ENCODE assay signal across 10 mouse cellular contexts in genomic region chr5:50048960-50049359, GRCm38 (mm10). TPM values are rescaled to one million over a fixed set of nuclear protein-coding genes. Genes with fewer than 3 reads are reported as not detected.
DNase-seq lines count a peak whose midpoint lies in the region; ATAC-seq and TF ChIP-seq lines count a peak whose summit lies in the region.
"Had no signal": no experiment of that assay in that cellular context is flagged by ENCODE, and none has a peak within 500 bp of the region (broad histone marks: within the 10 kb centered on the region; RNA-seq: fewer than 3 reads in every experiment).

No protein-coding gene starts in this region.

- ATAC-seq in liver, embryonic 12.5 days = 0 out of 2 replicates have a peak, but pooled peaks have one; percentile 44
- ATAC-seq in stomach, postnatal 0 days (ENCODE audit: low FRiP score, low TSS enrichment) = peak; percentile 96
- no peak for ATAC-seq in midbrain, embryonic 11.5 days (ENCODE audit: low FRiP score)

- no peak for TF ChIP-seq EP300 in stomach, postnatal 0 days (optimal IDR thresholded peaks at IDR 0.05)

- H3K9ac ChIP-seq in liver, embryonic 12.5 days = no peak overlapping the region
- H3K9ac ChIP-seq in stomach, postnatal 0 days (ENCODE audit: low read length) = no peak overlapping the region
- H3K9ac ChIP-seq in midbrain, embryonic 11.5 days (ENCODE audit: low read length) = no peak overlapping the region

- DNase-seq in ovary, adult 18-20 months (ENCODE audit: low spot score) = peak; percentile 63
- DNase-seq in ovary, postnatal 10 days (ENCODE audit: low spot score) = no peak
- DNase-seq in cerebellum, postnatal 36 days = peak; percentile 47 to 63
- DNase-seq in stomach, postnatal 0 days (ENCODE audit: low spot score) = peak; percentile 83
- DNase-seq in layer of hippocampus, adult 9-11 months = no peak
- no peak for DNase-seq in midbrain, embryonic 11.5 days (ENCODE audit: low spot score, missing footprints)
- DNase-seq in spleen, adult 18-20 months = no peak
- DNase-seq: right cerebral cortex, adult 18-20 months had no signal

- H3K9me3 ChIP-seq in liver, embryonic 12.5 days (replicated peaks) = no peaks in the 10 kb centered on the region
- no peaks in the 10 kb centered on the region for H3K9me3 ChIP-seq in stomach, postnatal 0 days (ENCODE audit: control insufficient read depth, low read length)
- H3K9me3 ChIP-seq in midbrain, embryonic 11.5 days (ENCODE audit: control insufficient read depth, low read length) = no peaks in the 10 kb centered on the region
- H3K9me3 ChIP-seq: megakaryocyte, embryonic 14.5 days had no signal

- H3K27me3 ChIP-seq in liver, embryonic 12.5 days (replicated peaks) = no peaks in the 10 kb centered on the region
- no peaks in the 10 kb centered on the region for H3K27me3 ChIP-seq in stomach, postnatal 0 days (ENCODE audit: control insufficient read depth, insufficient read depth, low read length)
- no peaks in the 10 kb centered on the region for H3K27me3 ChIP-seq in midbrain, embryonic 11.5 days (ENCODE audit: control insufficient read depth, insufficient read depth, low read length)
- H3K27me3 ChIP-seq: megakaryocyte, embryonic 14.5 days had no signal

- 46% methylated on average over 7 of the region's 7 CpGs for WGBS in liver, embryonic 12.5 days (ENCODE audit: insufficient replicate concordance)
- WGBS in stomach, postnatal 0 days = 45% methylated on average over 7 of the region's 7 CpGs
- WGBS in midbrain, embryonic 11.5 days = 80% methylated on average over 7 of the region's 7 CpGs

- peaks cover 26% of the 10 kb centered on the region for H3K4me1 ChIP-seq in liver, embryonic 12.5 days
- no peaks in the 10 kb centered on the region; the same call in 1 of the 2 replicates for H3K4me1 ChIP-seq in stomach, postnatal 0 days (replicated peaks; ENCODE audit: control insufficient read depth, insufficient read depth)
- peaks cover 28% of the 10 kb centered on the region for H3K4me1 ChIP-seq in midbrain, embryonic 11.5 days (ENCODE audit: control insufficient read depth, insufficient read depth, low read length)

- H3K4me2 ChIP-seq in liver, embryonic 12.5 days = no peak overlapping the region
- no peak overlapping the region for H3K4me2 ChIP-seq in stomach, postnatal 0 days (replicated peaks; ENCODE audit: low read depth)
- no peak overlapping the region for H3K4me2 ChIP-seq in midbrain, embryonic 11.5 days

- H3K36me3 ChIP-seq in liver, embryonic 12.5 days = peaks cover 6% of the 10 kb centered on the region
- no peaks in the 10 kb centered on the region for H3K36me3 ChIP-seq in stomach, postnatal 0 days (ENCODE audit: control insufficient read depth, insufficient read depth, low read length)
- H3K36me3 ChIP-seq in midbrain, embryonic 11.5 days (ENCODE audit: control insufficient read depth, insufficient read depth, low read length) = no peaks in the 10 kb centered on the region

- no peak overlapping the region for H3K27ac ChIP-seq in liver, embryonic 12.5 days
- no peak overlapping the region; the same call in 1 of the 2 replicates for H3K27ac ChIP-seq in stomach, postnatal 0 days (replicated peaks)
- H3K27ac ChIP-seq in midbrain, embryonic 11.5 days (ENCODE audit: low read depth, low read length) = no peak overlapping the region

- TF ChIP-seq CTCF in stomach, postnatal 0 days (IDR thresholded peaks at IDR 0.05; ENCODE audit: low read depth) = no peak

- H3K4me3 ChIP-seq in liver, embryonic 12.5 days = no peak overlapping the region
- H3K4me3 ChIP-seq in stomach, postnatal 0 days (ENCODE audit: low read depth, low read length) = no peak overlapping the region
- no peak overlapping the region for H3K4me3 ChIP-seq in midbrain, embryonic 11.5 days (ENCODE audit: low read depth, low read length)
- H3K4me3 ChIP-seq: megakaryocyte, embryonic 14.5 days had no signal

RNA-seq across cellular contexts. Expression of gene Adgra3, which starts 9.8 kb away (rescaled TPM):
- polyA plus RNA-seq in liver, embryonic 12.5 days (2016; fragmentation: Nextera tagmentation; extraction: Ambion mirVana) = 13.4 and 15.0 TPM in 2 replicates
- 7.1 and 7.9 TPM in 2 replicates for polyA plus RNA-seq in stomach, postnatal 0 days (2015; fragmentation: Nextera tagmentation; extraction: Ambion mirVana)
- polyA plus RNA-seq in midbrain, embryonic 11.5 days (2014; fragmentation: Nextera tagmentation; extraction: Ambion mirVana) = 37.3 and 41.2 TPM in 2 replicates

Comparison
In these comparisons a context has a peak if more than half of its experiments do, and no peak if none do; other contexts are left out.
1. DNase-seq: peak in ovary, adult 18-20 months (single experiment), cerebellum, postnatal 36 days (2 of 2) and stomach, postnatal 0 days (single experiment); none in ovary, postnatal 10 days (single experiment), layer of hippocampus, adult 9-11 months (single experiment), midbrain, embryonic 11.5 days (single experiment) and spleen, adult 18-20 months (0 of 2).